Comparison of ENCODE assay signal across 7 mouse cellular contexts in the genomic region with DNA sequence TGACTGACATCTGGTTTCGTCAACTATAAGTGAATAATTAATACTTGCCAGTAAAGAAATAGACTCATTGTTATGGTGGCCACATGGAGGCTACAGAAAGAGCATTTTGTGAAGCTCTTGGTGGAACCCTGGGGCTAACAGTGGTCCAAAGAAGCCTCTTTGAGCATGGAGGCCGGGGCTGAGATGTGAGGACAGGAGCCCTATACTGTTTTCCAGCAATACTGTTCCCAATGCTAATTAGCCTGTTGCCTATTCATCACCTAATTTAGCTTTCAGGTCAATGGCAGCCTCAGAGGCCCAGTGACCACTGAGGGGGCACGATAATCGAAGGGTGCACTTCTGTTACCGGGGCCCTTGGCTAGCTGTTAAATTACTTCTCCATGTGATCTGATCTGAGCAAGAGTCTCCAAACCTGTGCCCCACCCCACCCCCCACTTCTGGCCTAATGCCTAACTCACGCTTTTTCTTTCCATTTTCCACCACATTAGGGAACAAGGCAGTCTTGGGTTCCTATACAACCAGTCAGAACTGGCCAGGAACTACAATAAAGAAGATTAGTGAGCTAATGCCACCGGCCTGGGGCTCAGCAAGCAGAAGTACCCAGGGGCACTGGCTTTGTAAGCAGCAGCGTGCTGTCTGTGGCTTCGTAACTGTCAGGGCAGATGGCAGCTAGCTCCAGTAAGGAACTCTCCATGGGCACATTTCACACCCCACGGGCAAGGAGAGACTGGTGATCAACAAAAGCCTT. TPM values are rescaled to one million over a fixed set of nuclear protein-coding genes. Genes with fewer than 3 reads are reported as not detected.
A peak's percentile ranks its signal among the peaks of the same experiment; 100 is the strongest.
DNase-seq lines count a peak whose midpoint lies in the region; ATAC-seq and TF ChIP-seq lines count a peak whose summit lies in the region.

No protein-coding gene starts in this region.

- peak overlapping the region; percentile 91 for H3K4me3 ChIP-seq in thymus, adult 2 months (ENCODE audit: control insufficient read depth, insufficient read depth, low read length)
- peak overlapping the region; percentile 79 for H3K4me3 ChIP-seq in forebrain, embryonic 12.5 days (replicated peaks)
- peak overlapping the region; percentile 87; the same call in 1 of the 2 replicates for H3K4me3 ChIP-seq in midbrain, embryonic 10.5 days

- no peaks in the 10 kb centered on the region for H3K9me3 ChIP-seq in forebrain, embryonic 12.5 days
- no peaks in the 10 kb centered on the region for H3K9me3 ChIP-seq in midbrain, embryonic 10.5 days (replicated peaks)

- H3K27me3 ChIP-seq in thymus, adult 2 months (ENCODE audit: control insufficient read depth, insufficient read depth, low read length) = no peaks in the 10 kb centered on the region
- no peaks in the 10 kb centered on the region for H3K27me3 ChIP-seq in forebrain, embryonic 12.5 days
- H3K27me3 ChIP-seq in midbrain, embryonic 10.5 days (ENCODE audit: low read depth, poor library complexity, severe bottlenecking) = peaks cover 19% of the 10 kb centered on the region

- WGBS in thymus, adult 2 months = 22% methylated on average over 10 of the region's 10 CpGs
- 7% methylated on average over 10 of the region's 10 CpGs for WGBS in forebrain, embryonic 12.5 days
- 64% methylated on average over 10 of the region's 10 CpGs for WGBS in midbrain, embryonic 10.5 days

- peaks cover 56% of the 10 kb centered on the region for H3K4me1 ChIP-seq in thymus, adult 2 months (replicated peaks; ENCODE audit: control insufficient read depth, insufficient read depth, low read length)
- H3K4me1 ChIP-seq in forebrain, embryonic 12.5 days = peaks cover 38% of the 10 kb centered on the region
- peaks cover 39% of the 10 kb centered on the region for H3K4me1 ChIP-seq in midbrain, embryonic 10.5 days

- no peak for TF ChIP-seq POLR2A in thymus, adult 2 months (IDR thresholded peaks at IDR 0.05; ENCODE audit: control insufficient read depth, extremely low read depth, insufficient read depth, low read length, poor library complexity)

- ATAC-seq in forebrain, embryonic 12.5 days (ENCODE audit: low FRiP score) = peak; percentile 33

- H3K9ac ChIP-seq in forebrain, embryonic 12.5 days = peak overlapping the region; percentile 94

- no peaks in the 10 kb centered on the region for H3K36me3 ChIP-seq in thymus, adult 2 months (ENCODE audit: control insufficient read depth, insufficient read depth, low read length)
- H3K36me3 ChIP-seq in forebrain, embryonic 12.5 days (replicated peaks) = no peaks in the 10 kb centered on the region; the same call in 1 of the 2 replicates
- 0 out of 2 replicates have a peak, but pooled peaks cover 3% of the 10 kb centered on the region for H3K36me3 ChIP-seq in midbrain, embryonic 10.5 days

- peak overlapping the region; percentile 92 for H3K4me2 ChIP-seq in forebrain, embryonic 12.5 days

- no peak for TF ChIP-seq CTCF in thymus, adult 2 months (IDR thresholded peaks at IDR 0.05; ENCODE audit: borderline replicate concordance, control insufficient read depth, extremely low read depth, insufficient read depth, low read length, poor library complexity)

- H3K27ac ChIP-seq in thymus, adult 2 months (ENCODE audit: control insufficient read depth, insufficient read depth, low read length) = peak overlapping the region; percentile 65
- H3K27ac ChIP-seq in forebrain, embryonic 12.5 days = peak overlapping the region; percentile 85
- H3K27ac ChIP-seq in midbrain, embryonic 10.5 days (replicated peaks) = peak overlapping the region; percentile 42

- DNase-seq in thymus, adult 2 months = peak; percentile 34
- DNase-seq in thymus, adult 18-20 months = no peak
- peak; percentile 26 for DNase-seq in midbrain, embryonic 10.5 days (ENCODE audit: low spot score)
- no peak for DNase-seq in yolk sac, embryonic 10.5 days (ENCODE audit: low spot score)
- no peak for DNase-seq in urinary bladder, postnatal 36 days (ENCODE audit: low spot score in 2 of 2)
- no peak for DNase-seq in right cerebral cortex, postnatal 14 days

RNA-seq across cellular contexts. Expression of a gene that starts 2.7 kb away (rescaled TPM):
- polyA plus RNA-seq in thymus, adult 2 months (2012; rRNA removed) = 85.4 and 114 TPM in 2 replicates
- polyA plus RNA-seq in forebrain, embryonic 12.5 days (2016; fragmentation: Nextera tagmentation; extraction: Ambion mirVana) = 55.7 and 64.2 TPM in 2 replicates
- 20.4 and 27.9 TPM in 2 replicates for polyA plus RNA-seq in midbrain, embryonic 10.5 days (2016; fragmentation: Nextera tagmentation; extraction: Ambion mirVana)

Comparison
In these comparisons a context has a peak if more than half of its experiments do, and no peak if none do; other contexts are left out.
1. DNase-seq: peak in thymus, adult 2 months (single experiment) and midbrain, embryonic 10.5 days (single experiment); none in thymus, adult 18-20 months (0 of 2), yolk sac, embryonic 10.5 days (single experiment), urinary bladder, postnatal 36 days (0 of 2) and right cerebral cortex, postnatal 14 days (single experiment).
2. Peak in every context shown above with its lines, with median percentiles within 50 percentile points of each other: H3K27ac ChIP-seq and H3K4me3 ChIP-seq.